Mouse (Mus musculus): ENCODE data around the gene Tnc.

Gene Tnc

DNA sequence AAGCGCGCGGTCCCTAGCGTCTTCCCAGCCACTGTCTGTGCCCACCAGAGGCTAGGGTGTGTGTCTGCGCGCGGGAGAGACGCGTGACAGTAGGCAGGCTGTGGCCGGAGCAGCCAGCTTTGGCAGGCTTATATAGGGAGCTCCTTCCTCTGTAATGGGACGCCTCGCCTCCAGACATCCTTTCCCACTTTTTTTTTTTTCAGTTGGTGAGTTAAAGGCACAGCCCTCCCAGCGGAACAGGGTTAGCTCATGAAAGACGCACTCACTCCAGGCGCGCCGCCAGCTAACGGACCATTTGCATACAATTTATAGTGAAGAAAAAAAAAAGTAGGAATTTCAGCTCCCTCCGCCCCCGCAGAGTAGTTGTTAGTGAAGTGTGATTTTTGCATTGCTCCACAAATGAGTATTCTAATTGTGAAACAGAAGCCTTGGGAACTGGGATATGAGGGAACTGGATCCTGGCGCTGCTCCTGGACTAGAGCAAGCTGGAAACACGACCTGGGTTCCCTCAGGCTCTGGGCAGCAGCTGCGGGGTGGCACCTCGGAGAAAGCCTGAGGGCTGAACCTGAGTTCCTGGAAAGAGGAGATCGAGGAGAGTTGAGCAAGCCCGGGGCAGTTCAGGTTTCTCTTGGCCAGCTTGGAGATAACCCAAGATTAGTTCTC is at the start of gene Tnc:
Tnc (minus strand) TSS at position 185 of the 663 bp plus-strand sequence.
- ATAC-seq (ENCODE audit: low TSS enrichment) = peak; percentile 95

DNA sequence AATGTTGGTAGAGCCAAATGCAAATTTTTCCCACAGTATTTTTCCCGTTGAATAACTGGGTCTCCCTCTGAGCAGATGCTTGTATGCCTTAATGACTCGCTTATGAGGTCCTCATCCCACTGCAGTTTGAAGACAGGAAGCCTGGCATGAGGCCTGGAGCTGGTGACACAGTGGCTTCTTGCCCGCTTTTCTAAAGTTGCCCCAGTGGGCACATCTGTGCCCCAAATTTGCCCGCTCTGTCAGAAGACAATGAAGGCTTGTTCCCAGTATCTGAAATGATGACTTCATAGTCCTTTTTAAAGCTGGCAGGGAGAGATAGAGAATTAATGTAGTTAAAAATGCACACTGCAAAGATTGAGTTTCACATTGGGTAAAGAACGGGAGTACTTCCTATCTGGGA is 47.4 kb upstream of the Tnc start:
- ATAC-seq (ENCODE audit: low TSS enrichment) = peak; percentile 73

DNA sequence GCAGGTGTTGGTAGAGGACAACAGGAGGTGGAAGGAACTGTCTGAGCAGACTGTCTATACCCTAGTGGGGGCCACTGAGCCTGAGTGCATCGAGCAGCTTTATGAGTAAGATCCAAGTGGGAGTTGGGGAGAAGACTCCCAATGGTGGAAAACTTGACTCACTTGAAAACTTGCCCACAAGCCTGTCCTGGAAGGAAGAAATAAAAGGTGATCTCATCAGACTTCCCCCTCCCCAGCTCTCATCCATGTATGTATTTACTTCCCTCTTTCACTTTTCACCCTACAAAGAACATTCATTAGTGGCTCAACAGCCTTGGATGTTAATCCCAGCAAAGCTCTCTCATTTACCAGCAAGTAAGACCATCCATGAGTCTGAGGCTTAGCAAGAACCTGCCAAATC is 46.0 kb upstream of the Tnc start:
- ATAC-seq (ENCODE audit: low TSS enrichment) = no peak

DNA sequence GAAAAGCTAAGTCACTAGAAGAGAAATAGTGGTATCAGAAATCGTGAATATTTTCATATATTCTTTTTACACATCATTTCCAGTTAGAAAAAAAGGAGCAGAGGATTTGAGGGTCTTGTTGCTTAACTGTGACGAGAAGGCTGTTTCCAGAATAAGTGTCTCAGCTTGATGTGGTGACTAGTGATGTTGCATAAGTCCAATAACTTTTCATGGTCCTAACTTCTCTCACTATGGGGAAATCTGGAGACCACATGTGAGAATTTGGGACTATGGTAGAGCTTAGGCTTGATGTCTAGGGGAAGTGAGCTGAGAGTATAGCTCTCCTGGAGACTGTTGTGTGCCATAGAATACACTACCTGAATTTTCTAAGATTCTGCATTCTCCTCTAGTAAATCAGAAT is 42.6 kb upstream of the Tnc start:
- no peak for ATAC-seq (ENCODE audit: low TSS enrichment)

DNA sequence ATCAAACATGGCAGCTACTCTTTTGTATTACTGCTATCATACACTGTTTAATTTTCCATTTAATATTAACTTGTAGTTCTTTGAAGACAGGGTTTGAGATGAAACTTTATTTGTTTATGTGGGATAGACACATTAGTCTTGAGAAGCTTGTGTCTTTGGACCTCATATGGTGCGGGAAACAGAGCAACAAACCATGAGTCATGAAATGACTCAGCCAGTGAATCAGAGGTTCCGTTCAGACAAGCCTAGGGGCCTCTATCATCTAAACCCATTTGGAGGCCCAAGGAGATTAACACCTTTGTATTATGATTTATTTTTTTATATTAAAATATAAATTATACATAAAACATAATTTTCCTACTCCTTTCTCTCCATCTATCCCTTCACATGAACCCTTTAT is 40.9 kb upstream of the Tnc start:
- no peak for ATAC-seq (ENCODE audit: low TSS enrichment)

DNA sequence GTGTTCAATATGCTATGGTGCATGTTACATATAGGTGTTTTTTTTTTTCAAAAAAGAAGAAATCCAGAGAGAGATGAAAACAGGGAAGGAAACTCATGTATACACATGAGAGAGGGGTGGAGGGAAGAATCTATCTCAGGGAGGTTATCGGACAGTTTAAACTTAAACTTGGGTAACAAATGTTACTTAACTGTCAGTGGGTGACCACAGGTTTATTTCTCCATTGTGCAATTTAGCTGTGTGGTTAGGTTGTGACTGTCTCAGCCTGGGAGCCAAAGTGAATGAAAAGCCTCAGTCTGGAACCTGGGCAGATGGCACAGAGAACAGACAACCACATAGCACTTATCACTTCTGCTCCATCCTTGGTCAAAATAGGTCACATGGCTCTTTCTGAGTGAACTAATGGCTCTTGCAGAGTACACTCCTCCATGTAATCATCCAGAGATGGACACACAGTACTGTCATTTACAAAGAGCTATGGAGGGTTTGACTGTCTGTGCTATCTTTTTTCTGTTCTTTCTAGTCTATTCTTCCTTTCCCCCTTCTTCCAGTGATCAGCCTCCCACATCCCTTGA is 39.3 kb upstream of the Tnc start:
- no peak for ATAC-seq (ENCODE audit: low TSS enrichment)

DNA sequence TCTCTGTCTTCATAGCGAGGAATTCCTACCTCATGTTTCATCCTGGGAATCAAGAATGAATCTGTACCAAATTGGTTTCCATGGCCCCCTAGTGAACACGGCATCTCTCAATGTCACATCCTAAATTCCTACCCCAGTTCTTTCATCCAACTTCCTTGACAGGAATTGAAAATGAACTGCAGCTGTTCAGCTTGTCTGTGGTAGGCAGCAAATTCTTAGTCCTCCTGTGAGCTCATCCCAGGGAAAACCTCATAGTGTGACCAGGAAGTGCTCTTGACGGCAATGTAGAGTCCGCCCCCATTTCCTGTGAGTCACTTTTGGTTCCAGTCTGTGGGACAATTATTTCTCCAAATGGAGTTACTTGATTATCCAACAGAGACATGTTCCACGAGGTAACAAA is 37.0 kb upstream of the Tnc start:
- no peak for ATAC-seq (ENCODE audit: low TSS enrichment)

DNA sequence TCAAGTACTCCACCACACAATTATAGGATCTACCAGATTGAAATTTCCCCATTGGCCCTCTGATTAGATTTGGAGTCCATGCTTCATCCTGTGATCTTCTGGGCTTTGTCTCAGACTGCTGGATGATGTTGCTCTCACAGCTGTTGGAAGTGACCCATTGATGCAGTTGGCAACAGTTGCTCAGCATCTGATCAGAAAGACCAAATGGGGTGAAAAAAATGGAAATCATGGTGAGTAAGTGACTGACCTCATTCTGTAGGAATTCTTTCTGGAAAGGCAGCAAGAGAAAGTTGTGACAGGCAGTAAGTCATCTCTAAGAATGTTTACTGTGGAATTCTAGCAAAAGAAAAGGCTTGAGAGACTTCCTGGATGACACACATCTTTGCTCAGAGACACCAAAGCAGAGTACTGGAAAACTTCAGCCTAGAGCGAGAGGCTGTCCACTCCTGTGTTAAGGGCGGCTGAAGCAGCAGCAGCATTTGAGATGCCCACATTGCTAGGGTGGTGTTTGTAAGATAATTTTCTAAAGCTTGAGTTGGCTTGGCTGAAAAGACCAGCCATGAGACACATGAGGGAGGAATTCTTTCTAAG is 31.3 kb upstream of the Tnc start:
- no peak for ATAC-seq (ENCODE audit: low TSS enrichment)

DNA sequence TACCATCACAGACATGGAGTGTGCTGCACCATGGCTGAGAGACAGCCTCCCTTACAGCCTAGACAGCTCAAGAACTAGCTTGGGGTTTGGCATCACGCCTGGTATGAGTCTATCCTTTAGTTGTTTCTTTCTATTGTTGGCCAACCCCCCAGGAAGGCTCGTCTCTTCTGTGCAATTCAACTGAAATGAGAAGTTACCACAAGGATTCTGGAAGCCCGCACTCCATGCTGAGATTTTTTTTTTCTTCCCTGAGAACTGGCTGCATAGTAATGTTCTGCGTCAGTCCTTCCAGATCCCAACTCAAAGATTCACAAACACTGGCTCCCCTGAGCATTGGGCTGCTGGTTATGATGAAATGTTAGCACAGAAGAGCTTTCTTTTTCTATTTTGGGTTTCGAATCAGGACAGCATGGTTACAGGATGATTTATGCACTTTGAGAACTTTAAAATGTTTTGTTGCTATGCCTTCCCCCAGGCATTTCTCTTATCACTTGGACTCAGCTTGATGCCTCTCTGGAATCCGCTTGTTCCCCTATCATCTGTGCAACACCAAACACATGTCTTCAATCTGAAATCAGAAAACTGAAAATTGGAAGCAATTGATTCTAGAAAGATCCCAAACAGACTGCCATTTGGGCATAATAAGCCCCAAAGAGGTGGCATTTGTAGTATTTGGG is 29.7 kb upstream of the Tnc start:
- no peak for ATAC-seq (ENCODE audit: low TSS enrichment)

DNA sequence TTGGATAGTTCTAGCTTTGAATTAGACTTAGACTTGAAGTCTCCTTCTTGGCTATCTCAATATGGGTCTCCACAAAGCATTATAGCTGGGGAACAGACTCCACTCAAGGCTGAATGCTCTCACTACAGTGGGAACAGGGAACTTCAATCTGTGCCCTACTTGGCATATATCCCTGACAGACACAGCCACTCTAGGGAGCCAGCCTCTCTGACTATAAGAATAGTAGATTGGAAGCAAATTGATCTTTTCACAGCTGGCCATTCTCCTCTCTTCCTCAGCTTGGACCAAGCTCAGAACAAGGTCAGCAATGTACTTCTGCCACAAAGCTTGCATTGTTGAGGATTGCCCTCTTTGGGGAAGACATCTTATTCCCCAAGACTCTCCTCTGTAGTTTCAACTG is 27.9 kb upstream of the Tnc start:
- no peak; the same call in 1 of the 2 replicates for ATAC-seq (ENCODE audit: low TSS enrichment)

DNA sequence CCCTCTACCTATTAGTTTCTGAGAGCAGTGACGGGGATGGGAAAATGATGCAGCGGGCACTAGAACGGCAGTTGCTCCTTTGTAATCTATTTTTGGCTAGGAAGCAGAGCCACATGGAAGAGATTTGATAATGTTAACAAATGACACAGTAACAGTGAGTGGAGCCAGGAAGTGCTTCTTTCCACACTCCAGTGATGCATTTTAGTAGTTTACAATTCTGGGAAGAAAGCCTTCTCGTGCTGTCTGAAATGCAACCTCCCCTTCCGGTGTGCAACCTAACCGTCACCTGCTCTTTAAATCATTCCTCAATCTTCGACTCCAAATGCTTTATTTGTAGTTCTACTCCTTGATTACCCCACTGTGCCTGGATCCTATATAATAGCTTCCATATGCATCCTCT is 20.6 kb upstream of the Tnc start:
- ATAC-seq (ENCODE audit: low TSS enrichment) = no peak

DNA sequence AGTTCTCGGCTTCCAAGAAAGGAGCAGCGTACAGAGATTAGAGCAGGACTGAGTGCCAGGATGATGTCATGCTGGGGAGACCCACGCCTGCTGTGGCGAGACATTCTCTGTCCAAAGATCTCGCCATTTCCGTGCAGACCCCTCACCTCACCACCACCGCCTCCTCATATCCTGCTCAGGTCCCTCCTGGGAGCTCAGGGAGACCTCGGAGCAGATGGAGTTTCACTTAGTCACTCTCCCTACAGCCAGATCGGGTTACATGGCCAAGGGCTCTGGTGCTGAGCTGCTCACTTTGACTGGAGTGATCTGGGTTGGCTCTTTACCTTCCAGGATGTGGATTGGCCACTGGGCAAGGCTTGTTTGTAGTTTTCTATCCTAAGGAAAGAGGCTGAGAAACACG is 18.5 kb upstream of the Tnc start:
- ATAC-seq (ENCODE audit: low TSS enrichment) = no peak

DNA sequence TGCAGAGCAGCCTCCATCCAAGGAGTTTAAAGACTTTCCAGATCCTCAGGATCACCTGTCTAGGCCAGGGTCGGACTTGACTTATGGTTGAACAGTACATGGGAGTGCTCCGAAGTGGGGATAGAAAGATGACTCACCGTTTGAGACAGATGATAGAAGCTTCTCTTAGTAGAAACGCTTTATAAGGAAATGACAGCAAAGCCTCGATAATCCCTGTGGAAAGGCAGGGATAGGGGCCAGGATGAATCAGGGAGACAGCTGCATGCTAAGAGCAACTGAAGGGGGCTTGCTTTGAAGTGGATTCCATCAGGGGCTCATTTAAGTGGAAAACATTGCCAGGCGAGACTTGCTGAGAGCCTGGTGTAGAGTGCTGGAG is 12.0 kb upstream of the Tnc start:
- ATAC-seq (ENCODE audit: low TSS enrichment) = no peak

DNA sequence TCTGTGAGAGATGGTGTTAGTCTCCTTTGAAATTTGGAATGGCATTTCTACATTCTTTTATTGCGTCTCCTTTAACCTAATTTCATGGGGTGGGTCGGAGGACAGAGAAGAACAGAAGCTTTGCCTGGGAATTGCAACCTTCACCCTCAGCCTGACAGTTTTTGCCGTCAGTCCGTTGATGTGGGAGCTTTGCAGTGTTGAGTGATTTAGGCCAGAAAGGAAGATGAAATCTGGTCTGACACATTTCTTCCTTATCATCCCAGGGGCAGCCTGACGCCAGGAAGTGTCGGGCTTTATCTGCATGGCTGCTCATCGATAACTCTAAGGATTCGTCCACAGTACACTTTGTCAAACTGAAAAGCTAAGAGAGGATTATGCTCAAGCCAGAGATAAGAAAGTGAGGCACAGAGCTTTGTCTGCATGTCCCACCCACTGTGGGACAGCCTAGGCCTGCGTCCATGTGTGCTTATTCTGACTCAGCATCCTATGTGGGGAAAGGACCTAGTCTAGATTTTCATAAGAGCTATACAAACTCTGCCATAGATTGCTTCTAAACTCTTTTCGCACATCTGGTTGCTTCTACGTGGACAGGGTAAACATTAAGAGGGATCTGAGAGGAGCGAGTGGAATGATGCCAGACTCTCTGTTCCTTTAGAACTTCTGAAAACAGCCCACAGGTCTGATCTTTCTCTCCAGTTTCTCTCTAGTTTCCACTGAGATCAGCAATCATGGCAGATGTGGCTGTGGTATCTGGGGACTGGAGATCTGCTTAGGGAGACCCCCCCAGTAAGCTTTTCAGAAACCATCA is 11.4 kb upstream of the Tnc start:
- ATAC-seq (ENCODE audit: low TSS enrichment) = no peak

DNA sequence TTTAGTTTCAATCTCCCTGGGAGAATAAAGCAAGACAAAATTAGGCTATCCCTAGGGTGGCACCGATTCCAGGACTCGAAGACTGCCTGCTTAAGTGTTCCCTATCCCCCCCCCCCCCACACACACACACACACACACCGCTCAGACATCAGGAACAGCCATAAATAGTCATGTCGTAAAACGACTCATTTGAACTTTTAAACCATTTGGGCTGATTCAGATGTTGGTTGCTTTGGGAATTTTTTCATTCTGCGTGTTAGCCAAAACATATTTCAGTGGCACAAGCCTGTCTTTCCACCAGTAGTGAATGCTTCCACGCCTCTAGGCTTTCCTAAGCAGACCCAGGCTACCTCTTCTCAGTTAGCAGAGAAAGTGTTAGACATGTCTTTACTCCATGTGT is 1.4 kb upstream of the Tnc start:
- ATAC-seq (ENCODE audit: low TSS enrichment) = no peak

DNA sequence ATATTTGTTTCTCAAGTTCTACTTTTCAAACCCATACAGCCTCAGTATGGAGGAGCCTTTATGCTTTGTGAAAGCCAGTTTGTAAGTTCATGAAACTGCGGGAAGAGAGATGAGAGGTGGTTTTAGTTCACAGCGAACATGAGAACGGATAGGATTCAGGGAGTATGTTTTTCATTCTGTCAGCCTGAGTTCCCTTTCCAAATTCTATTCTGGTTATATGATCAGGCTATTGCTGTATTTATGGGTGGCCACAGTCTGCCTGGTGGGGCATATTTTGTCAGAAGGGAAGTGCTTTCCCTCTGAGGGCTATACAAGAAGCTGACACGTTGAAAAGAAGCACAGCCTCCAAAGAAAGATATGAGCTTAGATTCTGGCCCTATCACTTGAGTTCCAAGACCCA is 2.9 kb downstream of the Tnc start:
- ATAC-seq (ENCODE audit: low TSS enrichment) = no peak

DNA sequence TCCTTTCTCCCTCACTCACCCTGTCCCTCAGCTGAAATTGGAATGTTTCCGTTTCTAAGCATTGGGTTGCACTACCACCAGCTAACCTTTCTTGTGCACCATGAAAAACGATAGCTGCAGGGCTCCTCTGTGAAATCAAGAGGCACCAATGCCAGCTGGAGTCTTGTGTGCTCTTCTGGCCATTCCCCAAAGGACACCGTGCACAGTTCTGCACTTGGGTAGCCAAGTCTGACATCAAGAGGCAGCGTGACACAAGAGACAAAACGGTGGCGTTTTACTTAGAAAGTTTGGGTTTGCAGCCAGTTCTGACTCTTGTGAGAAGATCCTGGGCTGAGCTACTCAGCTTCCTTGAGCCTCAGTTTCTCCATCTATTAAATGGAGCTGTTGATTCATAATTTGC is 3.4 kb downstream of the Tnc start:
- no peak for ATAC-seq (ENCODE audit: low TSS enrichment)

DNA sequence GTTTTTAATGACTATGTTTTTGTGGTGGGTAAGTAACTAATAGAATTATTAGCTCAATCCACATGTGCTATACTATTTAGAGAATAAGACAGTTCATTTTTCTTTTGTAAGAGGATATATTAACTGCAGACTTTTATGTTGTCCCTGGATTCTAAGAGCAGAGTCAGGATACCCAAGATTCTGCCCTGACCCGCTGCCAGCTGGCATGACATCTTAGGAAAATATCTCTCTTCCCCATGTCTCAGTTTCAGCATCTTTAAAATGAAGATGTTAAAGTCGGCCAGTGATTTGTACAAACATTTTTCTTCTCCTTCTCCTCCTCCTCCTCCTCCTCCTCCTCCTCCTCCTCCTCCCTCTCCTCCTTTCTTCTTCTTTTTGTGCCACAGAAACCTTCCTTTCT is 7.7 kb downstream of the Tnc start:
- ATAC-seq (ENCODE audit: low TSS enrichment) = no peak

DNA sequence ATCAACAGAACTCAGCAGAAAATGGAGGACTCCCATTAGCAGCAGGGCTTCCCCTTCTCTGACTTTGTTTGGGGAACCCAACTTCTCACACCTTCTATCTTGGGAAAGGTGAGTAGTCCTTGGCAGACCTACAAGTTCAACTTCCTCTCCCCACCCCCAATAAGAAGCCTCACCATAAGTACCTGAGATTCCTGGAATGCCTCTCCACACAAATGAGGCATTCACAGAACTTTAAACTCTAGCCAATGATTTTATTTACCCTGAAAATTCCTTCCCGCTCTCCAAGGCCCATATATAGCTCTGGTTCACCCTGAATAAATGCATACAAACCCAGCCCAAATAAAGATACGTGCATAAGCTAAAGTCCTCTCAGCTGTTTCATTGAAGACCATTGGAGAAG is 9.3 kb downstream of the Tnc start:
- ATAC-seq (ENCODE audit: low TSS enrichment) = no peak

DNA sequence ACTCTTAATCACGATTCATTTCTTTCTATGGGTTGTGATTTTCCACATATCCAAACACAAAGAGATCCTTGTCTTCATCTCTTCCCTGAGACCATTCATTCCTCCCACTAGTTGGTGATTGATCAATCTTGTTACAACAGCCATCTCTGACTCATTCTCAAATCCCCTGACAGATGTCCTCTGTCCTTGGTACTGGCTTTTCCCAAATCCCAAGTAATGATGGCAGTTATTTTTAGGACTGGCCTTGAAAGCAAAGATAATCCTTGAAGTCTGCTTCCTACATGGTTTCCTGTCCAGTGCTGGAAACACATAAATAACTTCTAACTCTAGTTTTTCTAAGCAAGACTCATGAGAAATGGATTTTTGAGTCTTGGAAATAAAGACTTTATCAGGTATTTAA is 12.1 kb downstream of the Tnc start:
- ATAC-seq (ENCODE audit: low TSS enrichment) = no peak

DNA sequence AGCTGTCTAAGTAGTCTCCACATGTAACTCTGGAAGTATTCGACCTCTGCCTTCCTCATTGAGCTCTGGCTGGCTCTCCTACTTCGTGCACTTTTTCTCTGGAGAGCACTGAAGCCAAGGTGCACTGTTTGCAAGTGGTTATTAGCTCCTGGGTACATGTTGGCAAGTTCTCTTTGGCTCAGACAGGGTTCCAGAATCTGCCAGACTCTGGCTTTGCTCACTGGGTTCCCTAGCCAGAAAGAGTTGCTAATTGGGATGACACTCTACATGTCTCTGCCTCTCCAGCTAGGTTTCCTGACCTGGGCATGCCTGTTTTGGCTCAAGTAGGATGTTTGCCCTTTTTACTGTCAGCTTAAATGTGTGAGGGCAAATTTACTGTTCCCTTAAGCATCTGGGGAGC is 13.6 kb downstream of the Tnc start:
- ATAC-seq (ENCODE audit: low TSS enrichment) = no peak

DNA sequence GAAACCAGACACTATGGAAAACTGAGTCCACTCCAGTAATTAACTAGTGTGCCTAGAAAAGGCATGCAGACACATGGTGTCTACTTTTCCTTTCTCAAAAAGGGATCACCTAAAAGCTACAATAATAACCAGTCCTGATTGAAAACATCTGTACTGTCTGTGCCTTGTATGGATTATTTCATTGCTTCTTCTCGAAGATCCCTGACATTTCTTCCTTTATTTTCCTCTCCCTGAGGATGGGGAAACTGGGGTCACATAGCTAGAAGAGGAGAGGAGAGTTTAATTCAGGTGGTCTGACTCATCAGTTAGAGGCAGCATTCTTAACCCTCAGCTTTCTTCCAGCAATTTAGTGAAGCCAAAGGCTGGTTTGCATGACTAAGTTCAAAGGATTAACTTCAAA is 17.3 kb downstream of the Tnc start:
- no peak for ATAC-seq (ENCODE audit: low TSS enrichment)

All from frontal cortex, adult (tissue).